6 mouse cellular contexts compared by ENCODE assay signal in the genomic region with DNA sequence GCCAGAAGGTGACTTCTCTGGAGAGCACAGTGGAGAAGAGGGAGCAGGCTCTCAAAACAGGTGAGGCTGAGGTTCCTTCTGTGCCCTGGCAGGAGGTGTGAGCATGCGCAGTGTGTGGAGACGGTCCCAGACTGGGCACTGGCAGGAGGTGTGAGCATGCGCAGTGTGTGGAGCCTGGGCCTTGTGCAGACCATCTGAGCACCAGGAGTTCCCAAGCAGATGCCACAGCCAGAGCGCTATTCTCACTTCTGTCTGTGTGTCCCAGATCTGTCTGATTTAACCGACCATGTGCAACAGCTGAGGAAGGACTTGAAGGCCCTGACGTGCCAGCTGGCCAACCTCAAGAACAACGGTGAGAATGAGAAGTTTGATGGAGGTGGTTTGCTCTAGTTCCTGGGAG.
DNase-seq lines count a peak whose midpoint lies in the region; ATAC-seq lines count a peak whose summit lies in the region.

No protein-coding gene starts in this region.

- DNase-seq in brain, adult 2 months (ENCODE audit: low read depth, low spot score): peak; percentile 22
- peak; percentile 38 to 44 for DNase-seq in cerebellum, adult 18-20 months
- DNase-seq in cerebellum, adult 9-10 months: peak; percentile 59
- DNase-seq in cerebellum, postnatal 14 days: peak; percentile 45 to 52
- DNase-seq in retina, postnatal 1 day: peak; percentile 7

- ATAC-seq in frontal cortex, adult (ENCODE audit: low TSS enrichment): peak; percentile 55; the same call in 1 of the 2 replicates

Comparison
In these comparisons a context has a peak if more than half of its experiments do, and no peak if none do; other contexts are left out.
1. Peak in every context shown above with its lines: DNase-seq and ATAC-seq.
2. DNase-seq: peak in every context shown above with its lines; median percentile 59 in cerebellum, adult 9-10 months; 48 in cerebellum, postnatal 14 days; 41 in cerebellum, adult 18-20 months; 22 in brain, adult 2 months; 7 in retina, postnatal 1 day.